Mouse (Mus musculus): ENCODE data around the gene Rxrb. TPM values are rescaled to one million over a fixed set of nuclear protein-coding genes. Genes with fewer than 3 reads are reported as not detected.
"Not testable (repeated sequence)": the region's sequence is repeated elsewhere in the genome, so short reads cannot be mapped to it uniquely, and the experiment has no call there.

Rxrb gene
- 35.0 and 35.7 TPM in 2 replicates for polyA plus RNA-seq (2015; fragmentation: Nextera tagmentation; extraction: Ambion mirVana)

DNA sequence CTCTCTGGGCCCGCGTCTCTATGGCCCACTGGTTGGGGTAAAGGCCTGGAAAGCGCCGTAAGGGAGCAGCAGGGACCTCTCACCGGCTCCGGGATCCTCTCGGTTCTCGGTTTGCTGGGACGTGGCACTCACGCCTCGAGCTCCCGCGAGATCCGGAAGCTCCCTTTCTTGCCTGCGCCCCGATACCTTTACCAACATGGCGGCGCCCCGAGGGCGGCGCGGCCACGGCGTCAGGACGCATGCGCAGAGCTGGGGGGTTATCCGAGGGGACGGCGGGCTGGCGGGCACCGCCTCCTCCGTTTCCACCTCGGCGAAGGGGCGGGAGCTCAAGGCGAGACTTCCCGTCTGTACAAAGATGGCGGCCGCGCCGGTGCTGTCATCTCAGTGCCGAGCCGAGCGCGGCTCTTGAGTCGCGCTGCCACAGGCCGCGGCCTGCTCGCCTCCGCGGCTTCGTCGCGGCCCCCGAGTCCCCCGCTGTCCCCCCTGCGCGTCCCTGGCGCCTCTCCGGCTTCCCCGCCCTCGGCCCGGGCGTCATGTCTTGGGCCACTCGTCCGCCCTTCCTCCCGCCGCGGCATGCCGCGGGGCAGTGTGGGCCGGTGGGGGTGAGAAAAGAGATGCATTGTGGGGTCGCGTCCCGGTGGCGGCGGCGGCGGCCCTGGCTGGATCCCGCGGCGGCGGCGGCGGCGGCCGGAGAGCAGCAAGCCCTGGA lies at the start of gene Rxrb, which contains the start of gene Slc39a7:
Gene Rxrb (plus strand): TSS at position 348 of the 709 bp plus-strand sequence.
Gene Slc39a7 (minus strand): TSS at position 218 of the 709 bp plus-strand sequence.
- WGBS, result 0% methylated on average over 51 of the region's 88 CpGs
- peak; percentile 98 for DNase-seq (ENCODE audit: low spot score)
- no peaks in the 10 kb centered on the region for H3K27me3 ChIP-seq (replicated peaks; ENCODE audit: insufficient read depth, low read length)
- H3K4me3 ChIP-seq (ENCODE audit: low read depth, low read length), result peak within 1 kb of the TSS; percentile 94
- peaks cover 36% of the 10 kb centered on the region for H3K4me1 ChIP-seq (ENCODE audit: insufficient read depth, low read depth, low read length)
- peak within 1 kb of the TSS; percentile 91 for H3K9ac ChIP-seq (replicated peaks; ENCODE audit: low read depth)
- no peak for TF ChIP-seq CTCF (IDR thresholded peaks at IDR 0.05)
- peak; percentile 77 for TF ChIP-seq EP300 (IDR thresholded peaks at IDR 0.05)
- H3K36me3 ChIP-seq (ENCODE audit: insufficient read depth, low read length), result peaks cover 22% of the 10 kb centered on the region
- peak within 1 kb of the TSS; percentile 98 for H3K27ac ChIP-seq (ENCODE audit: low read length)
- no peaks in the 10 kb centered on the region for H3K9me3 ChIP-seq (ENCODE audit: low read length)
- peak; percentile 85 for ATAC-seq
- peak within 1 kb of the TSS; percentile 89 for H3K4me2 ChIP-seq (replicated peaks; ENCODE audit: low read depth, low read length)

DNA sequence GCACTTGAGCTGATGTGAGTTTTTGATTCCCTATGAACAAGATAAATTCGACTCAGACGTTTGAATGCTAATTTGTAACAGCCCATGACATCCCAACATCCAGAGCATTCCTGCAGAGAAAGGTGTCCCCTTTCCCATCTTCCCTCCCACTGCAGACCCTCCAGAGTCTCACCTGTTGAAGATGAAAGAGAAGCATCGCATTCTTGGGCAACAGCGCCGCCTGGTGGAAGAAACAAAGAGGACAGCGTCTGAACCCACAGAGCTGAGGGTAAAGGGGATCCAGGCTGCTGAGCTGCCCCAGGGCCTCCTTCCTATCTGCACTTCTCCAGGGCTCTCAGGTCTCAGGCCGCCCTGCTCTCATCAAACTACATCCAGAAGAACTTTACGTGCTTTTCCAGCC lies 49.5 kb upstream of the Rxrb start:
- not testable (repeated sequence) for H3K4me1 ChIP-seq (ENCODE audit: insufficient read depth, low read depth, low read length); H3K9me3 ChIP-seq (ENCODE audit: low read length); ATAC-seq; H3K36me3 ChIP-seq (ENCODE audit: insufficient read depth, low read length); H3K4me2 ChIP-seq (replicated peaks; ENCODE audit: low read depth, low read length); H3K4me3 ChIP-seq (ENCODE audit: low read depth, low read length); H3K27ac ChIP-seq (ENCODE audit: low read length); H3K27me3 ChIP-seq (replicated peaks; ENCODE audit: insufficient read depth, low read length); H3K9ac ChIP-seq (replicated peaks; ENCODE audit: low read depth)
- peak; percentile 31 for DNase-seq (ENCODE audit: low spot score)
- 10% methylated on average over 8 of the region's 8 CpGs for WGBS
- TF ChIP-seq CTCF (IDR thresholded peaks at IDR 0.05), result peak; percentile 88

DNA sequence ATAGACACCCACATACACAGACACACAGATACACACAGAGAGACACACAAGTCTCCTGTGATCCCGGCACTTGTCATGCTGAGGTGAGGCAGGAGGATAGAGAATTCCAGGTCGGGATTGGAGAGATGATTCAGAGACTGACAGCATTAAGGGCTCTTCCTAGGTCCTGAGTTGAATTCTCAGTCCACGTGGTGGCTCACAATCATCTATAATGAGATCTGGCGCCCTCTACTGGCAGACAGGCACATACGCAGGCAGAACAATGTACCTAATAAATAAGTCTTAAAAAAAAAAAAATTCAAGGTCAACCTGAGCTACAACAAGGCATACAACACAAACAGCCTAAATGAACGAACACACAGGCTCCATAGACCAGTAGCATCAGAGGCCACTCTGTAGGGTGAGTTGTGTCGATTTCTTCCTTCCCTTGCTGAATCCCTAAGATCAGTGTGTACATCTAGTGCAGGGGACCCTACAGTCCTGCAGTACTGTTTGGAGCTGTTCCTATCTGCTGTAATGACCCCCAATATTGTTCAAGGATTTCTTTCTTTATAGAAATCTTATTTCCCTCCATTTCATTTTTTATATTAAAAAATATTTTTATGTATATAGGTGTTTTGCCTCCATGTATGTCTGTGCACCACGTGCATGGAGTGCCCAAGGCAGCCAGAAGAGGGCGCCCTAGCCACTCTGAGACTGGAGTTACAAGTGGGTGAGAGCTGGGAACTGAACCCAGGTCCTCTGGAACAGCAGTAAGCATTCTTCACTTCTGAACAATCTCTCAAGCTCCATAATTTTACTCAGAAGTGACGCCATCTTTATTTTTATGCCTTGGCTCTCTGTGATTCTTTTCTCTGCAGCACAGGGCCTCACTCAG lies 39.6 kb upstream of the Rxrb start:
- 32% methylated on average over 10 of the region's 10 CpGs for WGBS
- peak; percentile 44 for ATAC-seq
- TF ChIP-seq EP300 (IDR thresholded peaks at IDR 0.05) (no peak), CTCF (IDR thresholded peaks at IDR 0.05) (peak; percentile 84)

DNA sequence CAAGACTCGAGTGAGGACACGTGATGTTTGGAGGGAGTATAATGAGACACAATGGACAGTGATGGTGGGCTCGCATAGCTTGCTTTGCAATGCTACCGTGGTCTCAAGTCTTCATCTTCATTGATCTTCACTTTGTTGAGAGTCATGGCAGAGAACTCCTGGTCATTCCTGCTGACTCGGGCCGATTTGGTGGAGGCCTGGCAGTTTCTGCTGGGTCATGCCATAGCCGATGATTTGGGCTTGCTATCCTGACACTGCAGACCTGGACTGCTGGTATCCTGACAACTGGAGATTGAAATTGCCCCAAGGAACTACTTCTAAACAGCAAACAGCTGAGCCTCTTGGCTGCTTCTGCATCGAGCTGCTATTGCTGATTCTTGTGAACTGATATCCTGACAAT lies 36.7 kb upstream of the Rxrb start:
- ATAC-seq, result no peak
- Histone ChIP-seq H3K9ac (replicated peaks; ENCODE audit: low read depth) (no peak overlapping the region), H3K27me3 (replicated peaks; ENCODE audit: insufficient read depth, low read length) (no peaks in the 10 kb centered on the region), H3K4me2 (replicated peaks; ENCODE audit: low read depth, low read length) (no peak overlapping the region), H3K9me3 (ENCODE audit: low read length) (no peaks in the 10 kb centered on the region), H3K36me3 (ENCODE audit: insufficient read depth, low read length) (no peaks in the 10 kb centered on the region), H3K27ac (ENCODE audit: low read length) (no peak overlapping the region), H3K4me3 (ENCODE audit: low read depth, low read length) (no peak overlapping the region), H3K4me1 (ENCODE audit: insufficient read depth, low read depth, low read length) (no peaks in the 10 kb centered on the region)
- WGBS, result 86% methylated on average over 8 of the region's 8 CpGs
- no peak for TF ChIP-seq EP300 (IDR thresholded peaks at IDR 0.05)
- TF ChIP-seq CTCF (IDR thresholded peaks at IDR 0.05), result no peak
- no peak for DNase-seq (ENCODE audit: low spot score)

More for the DNA sequence above, 39.6 kb upstream of the Rxrb start:
- Histone ChIP-seq H3K36me3 (ENCODE audit: insufficient read depth, low read length) (no peaks in the 10 kb centered on the region), H3K27me3 (replicated peaks; ENCODE audit: insufficient read depth, low read length) (no peaks in the 10 kb centered on the region), H3K4me1 (ENCODE audit: insufficient read depth, low read depth, low read length) (no peaks in the 10 kb centered on the region), H3K9ac (replicated peaks; ENCODE audit: low read depth) (no peak overlapping the region), H3K9me3 (ENCODE audit: low read length) (no peaks in the 10 kb centered on the region), H3K27ac (ENCODE audit: low read length) (no peak overlapping the region), H3K4me3 (ENCODE audit: low read depth, low read length) (no peak overlapping the region), H3K4me2 (replicated peaks; ENCODE audit: low read depth, low read length) (no peak overlapping the region)
- DNase-seq (ENCODE audit: low spot score), result peak; percentile 85

DNA sequence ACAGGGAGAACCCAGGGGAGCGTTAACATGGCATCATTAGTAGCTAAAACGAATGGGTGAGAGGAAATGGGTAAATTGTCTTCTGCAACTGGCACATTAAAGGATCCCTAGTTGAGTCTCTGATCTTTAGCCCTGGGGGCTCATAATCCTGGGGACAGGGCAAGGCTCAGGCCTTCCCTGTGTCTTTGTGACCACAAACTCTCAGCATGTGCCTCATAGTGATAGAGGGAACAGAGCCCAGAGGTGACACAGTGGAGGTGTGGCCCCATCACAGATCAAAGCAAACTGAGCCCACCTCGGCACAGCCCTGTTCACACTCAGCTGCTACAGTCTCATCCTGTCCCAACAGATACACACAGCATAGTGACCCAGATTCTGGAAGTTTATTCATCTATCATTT lies 36.0 kb upstream of the Rxrb start:
- 51% methylated on average over 3 of the region's 3 CpGs for WGBS
- H3K4me3 ChIP-seq (ENCODE audit: low read depth, low read length), result no peak overlapping the region
- H3K36me3 ChIP-seq (ENCODE audit: insufficient read depth, low read length), result no peaks in the 10 kb centered on the region
- no peaks in the 10 kb centered on the region for H3K27me3 ChIP-seq (replicated peaks; ENCODE audit: insufficient read depth, low read length)
- ATAC-seq (no peak), DNase-seq (ENCODE audit: low spot score) (no peak)
- no peak for TF ChIP-seq CTCF (IDR thresholded peaks at IDR 0.05)
- no peak for TF ChIP-seq EP300 (IDR thresholded peaks at IDR 0.05)
- no peak overlapping the region for H3K9ac ChIP-seq (replicated peaks; ENCODE audit: low read depth)
- no peaks in the 10 kb centered on the region for H3K9me3 ChIP-seq (ENCODE audit: low read length)
- H3K27ac ChIP-seq (ENCODE audit: low read length), result no peak overlapping the region
- H3K4me2 ChIP-seq (replicated peaks; ENCODE audit: low read depth, low read length), result no peak overlapping the region
- H3K4me1 ChIP-seq (ENCODE audit: insufficient read depth, low read depth, low read length), result no peaks in the 10 kb centered on the region

DNA sequence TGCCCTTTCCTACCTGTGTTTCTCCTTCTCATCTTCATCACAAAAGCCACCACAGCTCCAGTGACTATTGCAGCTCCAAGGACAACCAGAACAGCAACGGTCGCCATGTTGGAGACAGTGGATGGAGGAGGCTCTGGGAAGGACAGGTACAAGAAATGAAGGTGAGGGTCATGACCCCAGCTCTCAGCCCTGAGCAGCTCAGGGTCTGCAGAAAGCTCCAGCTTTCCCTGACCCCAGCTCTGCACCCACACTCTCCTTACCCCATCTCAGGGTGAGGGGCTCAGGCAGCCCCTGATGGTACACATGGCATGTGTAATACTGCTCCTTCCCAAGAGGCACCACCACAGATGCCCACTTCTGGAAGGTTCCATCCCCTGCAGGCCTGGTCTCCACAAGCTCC lies 34.6 kb upstream of the Rxrb start:
- not testable (repeated sequence) for H3K36me3 ChIP-seq (ENCODE audit: insufficient read depth, low read length); DNase-seq (ENCODE audit: low spot score); ATAC-seq; H3K27ac ChIP-seq (ENCODE audit: low read length); H3K9me3 ChIP-seq (ENCODE audit: low read length); H3K4me2 ChIP-seq (replicated peaks; ENCODE audit: low read depth, low read length); H3K9ac ChIP-seq (replicated peaks; ENCODE audit: low read depth); H3K4me1 ChIP-seq (ENCODE audit: insufficient read depth, low read depth, low read length); H3K27me3 ChIP-seq (replicated peaks; ENCODE audit: insufficient read depth, low read length); H3K4me3 ChIP-seq (ENCODE audit: low read depth, low read length)
- 87% methylated on average over 2 of the region's 2 CpGs for WGBS

DNA sequence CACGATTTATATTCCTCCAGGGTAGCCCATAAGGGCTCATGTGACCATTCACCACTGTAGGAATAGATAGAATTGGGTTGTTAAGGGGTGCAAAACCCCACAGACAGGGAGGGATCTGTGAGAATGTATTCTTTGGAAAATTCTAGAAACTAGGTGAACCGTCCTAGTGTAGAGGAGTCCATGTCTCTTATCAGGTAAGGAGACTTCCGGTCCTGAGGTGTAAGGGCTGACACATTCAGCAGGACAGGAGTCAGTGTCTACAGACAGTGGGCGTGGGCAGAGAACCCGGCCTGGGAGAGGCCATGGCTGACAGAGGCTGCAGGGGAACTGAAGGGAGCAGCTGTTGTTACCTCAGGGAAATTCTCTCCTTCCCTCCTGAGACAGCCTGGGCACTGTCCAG lies 32.9 kb upstream of the Rxrb start:
- H3K9ac ChIP-seq (replicated peaks; ENCODE audit: low read depth); ATAC-seq; H3K36me3 ChIP-seq (ENCODE audit: insufficient read depth, low read length); H3K4me2 ChIP-seq (replicated peaks; ENCODE audit: low read depth, low read length); DNase-seq (ENCODE audit: low spot score); H3K4me1 ChIP-seq (ENCODE audit: insufficient read depth, low read depth, low read length); H3K9me3 ChIP-seq (ENCODE audit: low read length); H3K27me3 ChIP-seq (replicated peaks; ENCODE audit: insufficient read depth, low read length); H3K27ac ChIP-seq (ENCODE audit: low read length); H3K4me3 ChIP-seq (ENCODE audit: low read depth, low read length): not testable (repeated sequence)
- WGBS, result 37% methylated on average over 5 of the region's 5 CpGs

Measured in lung, postnatal 0 days (tissue).